Mouse (Mus musculus) heart, postnatal 14 days (tissue): ENCODE data around the gene Olfr1110. TPM values are rescaled to one million over a fixed set of nuclear protein-coding genes. Genes with fewer than 3 reads are reported as not detected.
"Not testable (repeated sequence)": the region's sequence is repeated elsewhere in the genome, so short reads cannot be mapped to it uniquely, and the experiment has no call there.

Source experiments
- DNase-seq, 2 experiments: peaks; one replicate each; pipeline ENCODE4 v3.0.0; 2021 to 2022
- intact Hi-C: fragments of 180-260 bp; cut with DNase I; formaldehyde crosslinking; loops from one replicate; pipeline ENCODE4 v1.15.1; 2025
- long read RNA-seq, 2 experiments: library from polyadenylated mRNA; stranded (forward); transcript quantifications; one replicate each; pipeline ENCODE4 v2.0.0; 2021
- total RNA-seq, 2 experiments: library from RNA; stranded (reverse); gene quantifications; 2 replicates each; pipeline ENCODE4 v1.2.3; 2021

The Olfr1110 gene
- not detected for total RNA-seq
- long read RNA-seq, experiment 1, result 0 reads
- long read RNA-seq, experiment 2, result 0 reads

DNA sequence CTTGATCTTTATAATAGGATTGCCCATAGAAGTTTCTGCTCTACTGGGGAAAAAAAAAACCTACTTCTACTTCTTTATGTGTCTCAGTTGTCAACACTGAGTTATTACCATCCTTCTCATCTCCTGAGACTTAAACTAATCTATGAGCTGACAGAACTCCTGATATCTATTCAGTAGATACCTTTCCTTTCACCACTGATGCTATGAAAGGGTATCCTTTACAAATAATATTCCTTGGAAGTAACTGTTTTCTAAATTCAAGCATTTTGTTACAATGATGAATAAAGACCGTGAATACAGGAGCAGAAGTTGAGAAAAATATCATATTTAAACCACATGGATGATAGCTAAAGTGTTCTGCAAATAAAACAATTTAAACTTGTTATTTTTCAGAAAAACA, at the start of gene Olfr1110:
Gene Olfr1110 (minus strand): TSS at position 101 of the 400 bp plus-strand sequence.
- intact Hi-C loops, result no loop called here
- no peak for DNase-seq

DNA sequence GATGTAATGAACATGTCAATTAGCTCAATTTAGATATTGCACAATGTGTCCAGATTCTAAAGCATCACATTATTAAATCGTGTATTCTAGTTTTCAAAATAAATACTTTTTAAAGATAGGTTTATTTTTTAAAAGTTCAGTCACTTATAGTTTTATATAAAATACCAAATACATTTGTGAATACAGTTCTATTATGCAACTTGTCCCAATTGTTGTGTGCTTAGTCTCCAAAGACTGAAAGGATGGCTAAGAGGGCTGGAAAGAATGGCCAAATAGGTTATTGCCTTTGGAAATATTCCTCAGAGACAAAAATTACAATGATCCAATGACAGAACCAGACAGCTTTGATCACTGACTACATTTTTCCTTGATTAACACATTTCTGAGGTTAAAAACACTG, 47.4 kb upstream of the Olfr1110 start, which contains the start of gene Olfr1112:
Gene Olfr1112 (plus strand): TSS at position 301 of the 400 bp plus-strand sequence.
- intact Hi-C loops, result no loop called here
- DNase-seq, result no peak

DNA sequence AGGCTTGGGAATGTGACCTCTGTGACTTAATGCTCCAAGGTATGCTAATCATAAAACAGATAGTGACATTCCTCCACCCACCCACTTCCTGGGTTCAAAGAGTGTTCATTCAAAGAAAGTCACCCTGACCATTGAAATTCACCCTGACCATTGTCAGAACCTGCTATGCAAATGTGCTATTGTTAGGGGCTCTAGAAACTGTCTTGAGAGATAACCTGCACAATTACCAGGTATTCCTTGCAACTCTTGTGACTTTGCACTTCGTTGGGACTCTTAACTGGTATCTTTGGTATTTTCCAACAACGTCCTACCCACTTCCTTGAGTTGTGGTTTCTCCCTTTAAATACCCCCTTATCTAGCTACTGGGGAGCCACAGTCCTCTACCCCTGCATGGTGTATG, 27.6 kb upstream of the Olfr1110 start:
- intact Hi-C loops, result not testable (repeated sequence)

DNA sequence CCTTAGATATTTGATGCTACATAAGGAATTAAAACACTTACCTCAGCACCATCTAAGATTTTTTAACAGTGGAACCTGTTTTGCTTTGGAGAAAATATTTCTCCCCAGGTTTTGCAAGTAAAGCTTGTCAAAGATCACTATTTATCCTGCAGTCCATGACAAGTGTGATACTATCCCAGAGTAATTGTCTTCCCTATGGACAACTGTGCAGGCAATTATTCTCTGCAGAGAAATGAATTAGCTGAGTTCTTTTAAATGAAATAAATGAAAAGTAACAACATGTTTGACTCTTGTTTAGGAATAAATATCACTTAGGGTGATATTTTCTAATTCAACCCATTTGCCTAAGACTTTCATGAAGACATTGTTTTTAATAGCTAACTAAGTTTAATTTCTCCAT, 12.4 kb upstream of the Olfr1110 start, which contains the start of gene Olfr1111:
Gene Olfr1111 (minus strand): TSS at position 101 of the 400 bp plus-strand sequence.
- intact Hi-C loops, result no loop called here
- DNase-seq, result no peak

More for the DNA sequence above, 27.6 kb upstream of the Olfr1110 start:
- not testable (repeated sequence) for DNase-seq

DNA sequence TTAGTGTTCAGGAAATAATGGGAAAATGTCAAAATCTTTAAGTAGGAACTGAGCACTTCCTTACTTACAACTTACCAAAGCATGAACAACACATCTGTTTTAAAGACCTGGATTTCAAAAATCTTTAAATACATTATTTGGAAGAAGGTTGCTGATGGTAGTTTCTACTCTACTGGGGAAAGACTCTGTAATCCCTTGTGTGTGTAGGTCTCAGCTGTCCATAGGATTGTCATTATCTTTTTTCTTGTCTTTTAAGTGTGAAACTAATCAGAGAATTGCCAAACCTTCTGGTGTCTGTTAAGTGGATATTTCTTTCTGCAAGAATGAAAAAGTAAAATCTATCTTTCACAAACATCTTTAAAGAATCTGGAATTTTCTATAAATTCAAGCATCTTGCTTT, 25.6 kb downstream of the Olfr1110 start, which contains the start of gene Olfr259:
Gene Olfr259 (minus strand): TSS at position 101 of the 400 bp plus-strand sequence.
- DNase-seq, result no peak
- intact Hi-C loops, result no loop called here

DNA sequence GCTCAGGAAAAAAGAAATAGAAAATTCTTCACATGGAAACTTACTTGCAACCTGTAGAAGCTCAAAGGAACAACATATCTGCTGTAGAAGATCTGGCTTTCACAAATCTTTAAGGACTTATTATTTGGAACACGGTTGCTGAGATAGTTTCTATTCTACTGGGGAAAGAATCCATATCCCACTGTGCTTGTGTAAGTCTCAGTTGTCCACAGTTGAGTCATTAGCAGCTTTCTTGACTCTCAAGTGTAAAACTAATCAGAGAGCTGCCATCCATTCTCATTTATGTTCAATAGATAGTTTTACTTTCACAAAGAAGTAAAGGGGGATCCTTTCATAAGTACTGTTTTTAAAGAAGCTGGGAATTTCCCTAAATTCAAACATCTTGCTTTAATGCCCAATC, 44.2 kb downstream of the Olfr1110 start, which contains the start of gene Olfr1109:
Gene Olfr1109 (minus strand): TSS at position 101 of the 400 bp plus-strand sequence.
- intact Hi-C loops, result no loop called here
- DNase-seq, result no peak

Other genes starting within 250 kb of the Olfr1110 start
- gene Olfr1097, start 248.1 kb downstream of the Olfr1110 start, total RNA-seq, result not detected
- not detected for gene Olfr1098, start 215.8 kb downstream of the Olfr1110 start, total RNA-seq
- gene Olfr1099, start 179.6 kb downstream of the Olfr1110 start, total RNA-seq, result not detected
- gene Olfr1100, start 160.3 kb downstream of the Olfr1110 start, total RNA-seq, result not detected
- not detected for gene Olfr1101, start 149.1 kb downstream of the Olfr1110 start, total RNA-seq
- not detected for gene Olfr1102, start 141.9 kb downstream of the Olfr1110 start, total RNA-seq
- not detected for gene Olfr1104, start 113.2 kb downstream of the Olfr1110 start, total RNA-seq
- not detected for gene Olfr1105, start 103.8 kb downstream of the Olfr1110 start, total RNA-seq
- gene Olfr1106, start 88.0 kb downstream of the Olfr1110 start, total RNA-seq, result not detected
- not detected for gene Olfr1107, start 64.5 kb downstream of the Olfr1110 start, total RNA-seq
- not detected for gene Olfr1109, start 44.3 kb downstream of the Olfr1110 start, total RNA-seq
- gene Olfr259, start 25.7 kb downstream of the Olfr1110 start, total RNA-seq, result not detected
- gene Olfr1111, start 12.3 kb upstream of the Olfr1110 start, total RNA-seq, result not detected
- not detected for gene Olfr1112, start 47.5 kb upstream of the Olfr1110 start, total RNA-seq
- gene Olfr1113, start 68.7 kb upstream of the Olfr1110 start, total RNA-seq, result not detected
- gene Olfr1115, start 107.7 kb upstream of the Olfr1110 start, total RNA-seq, result not detected
- gene Olfr1116, start 127.2 kb upstream of the Olfr1110 start, total RNA-seq, result not detected
- gene Olfr1118, start 167.3 kb upstream of the Olfr1110 start, total RNA-seq, result not detected
- not detected for gene Olfr1120, start 214.5 kb upstream of the Olfr1110 start, total RNA-seq
- not detected for gene Olfr1121, start 229.6 kb upstream of the Olfr1110 start, total RNA-seq
- gene Olfr1122, start 245.5 kb upstream of the Olfr1110 start, total RNA-seq, result not detected